Mouse (Mus musculus): ENCODE measurements around the gene Lrmda. TPM values are rescaled to one million over a fixed set of nuclear protein-coding genes. Genes with fewer than 3 reads are reported as not detected.

The Lrmda gene
- polyA plus RNA-seq, 1 experiment from 2014 or later: 1.8 TPM

DNA sequence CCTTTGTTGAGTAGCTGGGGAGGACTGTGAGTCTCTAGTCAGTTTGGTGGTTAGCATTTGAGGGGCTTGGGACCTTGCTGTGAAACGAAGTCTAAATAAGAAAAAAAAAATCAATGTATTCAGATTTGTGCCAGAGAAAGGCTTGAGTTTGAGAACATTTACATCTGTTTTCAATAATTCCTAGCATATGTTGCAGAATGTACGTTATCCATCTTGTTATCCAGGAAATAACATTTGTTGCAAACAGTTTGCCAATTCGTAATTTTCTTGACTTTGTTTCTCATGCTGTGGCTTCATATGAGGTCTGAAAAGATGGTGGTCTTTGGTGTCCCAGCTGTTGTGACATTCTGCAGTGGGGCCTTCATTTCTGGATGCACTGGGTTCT, 353.8 kb downstream of the Lrmda start:
- no peak overlapping the region for H3K4me3 ChIP-seq (ENCODE audit: low read depth, low read length)
- 73% methylated on average over 3 of the region's 3 CpGs for WGBS
- no peak overlapping the region for H3K4me2 ChIP-seq (replicated peaks; ENCODE audit: low read depth)
- H3K4me1 ChIP-seq (replicated peaks; ENCODE audit: control insufficient read depth, insufficient read depth, low read length): no peaks in the 10 kb centered on the region
- no peak for TF ChIP-seq CTCF (IDR thresholded peaks at IDR 0.05; ENCODE audit: low read depth)
- no peak overlapping the region for H3K9ac ChIP-seq (ENCODE audit: low read depth, low read length)
- H3K36me3 ChIP-seq (ENCODE audit: control insufficient read depth, insufficient read depth): no peaks in the 10 kb centered on the region
- H3K27me3 ChIP-seq (replicated peaks; ENCODE audit: control insufficient read depth, insufficient read depth, low read length): no peaks in the 10 kb centered on the region
- no peaks in the 10 kb centered on the region for H3K9me3 ChIP-seq (ENCODE audit: control insufficient read depth)
- no peak overlapping the region for H3K27ac ChIP-seq (ENCODE audit: low read depth, low read length)
- no peak for ATAC-seq

DNA sequence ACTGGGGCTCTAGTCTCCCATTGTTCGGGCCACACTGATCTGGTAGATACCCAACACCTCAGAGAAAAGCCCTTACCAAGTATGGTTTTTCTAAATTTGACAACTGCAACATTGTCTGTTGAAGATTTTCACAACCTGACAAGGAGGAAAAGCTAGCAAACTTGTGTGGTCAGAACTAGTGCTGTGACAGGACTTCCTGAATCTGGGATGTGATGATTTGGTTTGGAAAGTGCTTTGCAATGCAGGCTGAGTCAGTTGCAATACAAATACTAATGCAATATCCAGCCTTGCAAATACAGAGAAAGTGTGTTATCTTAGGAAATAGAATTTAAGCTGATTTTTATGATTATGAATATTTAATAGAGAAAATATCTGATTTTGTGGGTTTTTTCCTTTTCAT, 357.6 kb downstream of the Lrmda start:
- 85% methylated on average over 1 of the region's 1 CpGs for WGBS
- Histone ChIP-seq H3K4me3 (ENCODE audit: low read depth, low read length) (no peak overlapping the region), H3K27me3 (replicated peaks; ENCODE audit: control insufficient read depth, insufficient read depth, low read length) (no peaks in the 10 kb centered on the region), H3K9ac (ENCODE audit: low read depth, low read length) (no peak overlapping the region), H3K9me3 (ENCODE audit: control insufficient read depth) (no peaks in the 10 kb centered on the region), H3K4me1 (replicated peaks; ENCODE audit: control insufficient read depth, insufficient read depth, low read length) (no peaks in the 10 kb centered on the region), H3K27ac (ENCODE audit: low read depth, low read length) (no peak overlapping the region), H3K36me3 (ENCODE audit: control insufficient read depth, insufficient read depth) (no peaks in the 10 kb centered on the region), H3K4me2 (replicated peaks; ENCODE audit: low read depth) (no peak overlapping the region)
- no peak for ATAC-seq
- TF ChIP-seq CTCF (IDR thresholded peaks at IDR 0.05; ENCODE audit: low read depth): no peak

DNA sequence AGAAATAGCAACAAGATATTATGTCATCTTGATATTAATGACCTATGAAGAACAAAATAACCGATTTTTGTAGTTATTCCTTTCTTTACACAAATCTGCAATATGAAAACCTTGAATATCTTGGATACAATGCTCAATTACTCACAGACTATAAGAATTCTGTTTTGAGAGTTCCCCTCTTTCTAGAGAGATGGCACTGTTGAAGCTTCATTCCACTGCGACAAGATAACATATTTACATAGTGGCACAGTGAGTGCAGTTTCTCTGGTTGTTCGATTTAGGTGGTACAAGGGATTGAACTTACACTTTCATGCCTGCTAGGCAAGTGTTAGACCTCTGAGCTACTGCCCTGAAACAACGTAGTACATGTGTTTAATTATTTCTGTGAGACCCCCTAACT, 362.6 kb downstream of the Lrmda start:
- no peak for ATAC-seq
- H3K36me3 ChIP-seq (ENCODE audit: control insufficient read depth, insufficient read depth): no peaks in the 10 kb centered on the region

DNA sequence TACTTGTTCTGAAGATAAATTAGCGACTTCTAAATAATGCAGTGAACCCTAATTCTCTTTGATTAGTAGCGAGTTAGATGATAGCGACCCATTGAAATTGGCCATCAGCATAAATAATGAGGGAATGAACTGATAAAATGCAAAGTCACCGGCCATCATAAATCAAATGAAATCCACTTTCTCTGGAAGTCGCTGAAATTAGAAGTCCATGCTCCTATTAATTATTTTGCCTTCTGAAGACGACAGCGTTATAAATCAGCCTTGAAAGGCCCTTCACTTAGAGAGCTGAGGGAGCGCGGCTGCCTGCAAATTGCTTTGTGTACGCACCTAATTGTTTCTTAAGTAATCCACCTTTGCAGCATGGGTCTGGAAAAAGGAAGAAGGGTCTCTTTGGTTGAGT, 374.1 kb downstream of the Lrmda start:
- ATAC-seq: no peak

More for the DNA sequence above, 362.6 kb downstream of the Lrmda start:
- H3K4me1 ChIP-seq (replicated peaks; ENCODE audit: control insufficient read depth, insufficient read depth, low read length): no peaks in the 10 kb centered on the region
- H3K27me3 ChIP-seq (replicated peaks; ENCODE audit: control insufficient read depth, insufficient read depth, low read length): no peaks in the 10 kb centered on the region
- no peak overlapping the region for H3K4me2 ChIP-seq (replicated peaks; ENCODE audit: low read depth)
- H3K4me3 ChIP-seq (ENCODE audit: low read depth, low read length): no peak overlapping the region
- no peak overlapping the region for H3K27ac ChIP-seq (ENCODE audit: low read depth, low read length)
- TF ChIP-seq CTCF (IDR thresholded peaks at IDR 0.05; ENCODE audit: low read depth): no peak
- 51% methylated on average over 4 of the region's 4 CpGs for WGBS
- H3K9ac ChIP-seq (ENCODE audit: low read depth, low read length): no peak overlapping the region
- H3K9me3 ChIP-seq (ENCODE audit: control insufficient read depth): no peaks in the 10 kb centered on the region

DNA sequence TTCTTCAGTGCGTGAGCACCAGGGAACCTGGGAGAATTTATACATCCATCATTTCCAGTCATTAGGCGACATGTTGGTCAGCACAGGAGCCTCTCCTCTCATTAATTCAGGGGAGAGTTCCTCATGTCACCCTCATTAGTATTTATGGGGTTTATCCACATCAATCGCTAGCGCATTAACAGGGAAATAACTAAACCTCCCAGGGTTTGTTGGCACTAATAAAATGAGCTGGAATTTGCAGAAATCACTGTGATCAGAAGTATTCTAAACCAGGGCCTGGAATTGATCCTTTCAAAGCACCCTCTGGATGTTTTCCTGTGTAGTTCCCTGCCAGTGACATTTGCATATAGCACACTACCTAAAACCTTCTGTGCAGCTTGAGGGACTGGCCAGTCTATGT, 382.9 kb downstream of the Lrmda start:
- H3K9me3 ChIP-seq (ENCODE audit: control insufficient read depth): no peaks in the 10 kb centered on the region
- no peak for TF ChIP-seq CTCF (IDR thresholded peaks at IDR 0.05; ENCODE audit: low read depth)
- WGBS: 68% methylated on average over 4 of the region's 4 CpGs
- no peaks in the 10 kb centered on the region for H3K4me1 ChIP-seq (replicated peaks; ENCODE audit: control insufficient read depth, insufficient read depth, low read length)
- no peaks in the 10 kb centered on the region for H3K27me3 ChIP-seq (replicated peaks; ENCODE audit: control insufficient read depth, insufficient read depth, low read length)
- no peak overlapping the region for H3K9ac ChIP-seq (ENCODE audit: low read depth, low read length)
- ATAC-seq: no peak
- no peaks in the 10 kb centered on the region for H3K36me3 ChIP-seq (ENCODE audit: control insufficient read depth, insufficient read depth)
- H3K27ac ChIP-seq (ENCODE audit: low read depth, low read length): no peak overlapping the region
- H3K4me2 ChIP-seq (replicated peaks; ENCODE audit: low read depth): no peak overlapping the region
- H3K4me3 ChIP-seq (ENCODE audit: low read depth, low read length): no peak overlapping the region

More for the DNA sequence above, 374.1 kb downstream of the Lrmda start:
- Histone ChIP-seq H3K4me3 (ENCODE audit: low read depth, low read length) (no peak overlapping the region), H3K27me3 (replicated peaks; ENCODE audit: control insufficient read depth, insufficient read depth, low read length) (no peaks in the 10 kb centered on the region), H3K27ac (ENCODE audit: low read depth, low read length) (no peak overlapping the region), H3K36me3 (ENCODE audit: control insufficient read depth, insufficient read depth) (no peaks in the 10 kb centered on the region), H3K9ac (ENCODE audit: low read depth, low read length) (no peak overlapping the region), H3K4me1 (replicated peaks; ENCODE audit: control insufficient read depth, insufficient read depth, low read length) (no peaks in the 10 kb centered on the region), H3K9me3 (ENCODE audit: control insufficient read depth) (no peaks in the 10 kb centered on the region), H3K4me2 (replicated peaks; ENCODE audit: low read depth) (no peak overlapping the region)
- no peak for TF ChIP-seq CTCF (IDR thresholded peaks at IDR 0.05; ENCODE audit: low read depth)
- 69% methylated on average over 10 of the region's 10 CpGs for WGBS

DNA sequence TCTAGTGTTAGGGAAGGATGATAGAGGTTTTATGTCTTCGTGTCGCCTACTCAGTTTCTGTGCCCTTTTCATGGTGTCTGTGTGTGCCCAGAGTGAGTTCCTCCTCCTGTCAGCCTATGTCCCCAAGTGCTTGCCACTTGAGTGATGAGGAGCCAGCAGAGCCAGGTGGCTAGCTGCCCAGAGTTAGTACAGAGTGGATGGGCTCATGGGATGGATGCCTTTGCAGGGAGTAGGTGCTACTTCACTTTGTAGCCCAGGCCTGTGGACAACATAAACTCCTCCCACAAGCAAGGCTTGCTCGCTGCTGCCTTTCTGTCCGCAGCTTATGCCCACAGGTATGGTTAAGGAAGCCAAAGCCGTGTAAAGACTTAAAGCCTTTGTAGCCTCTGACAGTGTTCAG, 387.1 kb downstream of the Lrmda start:
- Histone ChIP-seq H3K9ac (ENCODE audit: low read depth, low read length) (no peak overlapping the region), H3K4me1 (replicated peaks; ENCODE audit: control insufficient read depth, insufficient read depth, low read length) (no peaks in the 10 kb centered on the region), H3K36me3 (ENCODE audit: control insufficient read depth, insufficient read depth) (no peaks in the 10 kb centered on the region), H3K4me2 (replicated peaks; ENCODE audit: low read depth) (no peak overlapping the region), H3K27ac (ENCODE audit: low read depth, low read length) (no peak overlapping the region), H3K4me3 (ENCODE audit: low read depth, low read length) (no peak overlapping the region), H3K9me3 (ENCODE audit: control insufficient read depth) (no peaks in the 10 kb centered on the region), H3K27me3 (replicated peaks; ENCODE audit: control insufficient read depth, insufficient read depth, low read length) (no peaks in the 10 kb centered on the region)
- ATAC-seq: no peak
- TF ChIP-seq CTCF (IDR thresholded peaks at IDR 0.05; ENCODE audit: low read depth): no peak
- 90% methylated on average over 5 of the region's 5 CpGs for WGBS

DNA sequence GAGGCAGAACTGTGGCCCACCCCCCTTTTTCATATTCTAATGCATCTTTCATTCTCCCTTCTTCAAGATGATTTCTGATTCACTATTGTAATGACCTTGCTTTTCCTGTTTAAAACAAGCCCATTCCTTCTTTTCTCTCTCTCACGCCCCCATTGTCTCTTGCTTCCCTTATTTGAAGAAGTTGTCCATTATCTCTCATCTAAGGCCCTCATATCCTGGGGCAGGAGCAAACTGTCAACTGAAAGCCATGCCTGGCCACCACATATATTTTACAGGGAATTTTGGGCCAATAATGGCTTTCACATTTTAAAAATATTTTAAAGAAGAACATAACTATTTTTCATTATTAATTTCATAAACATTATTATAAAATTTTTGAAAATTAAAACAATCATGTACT, 391.3 kb downstream of the Lrmda start:
- H3K36me3 ChIP-seq (ENCODE audit: control insufficient read depth, insufficient read depth): no peaks in the 10 kb centered on the region
- WGBS: 91% methylated on average over 1 of the region's 1 CpGs

More for the DNA sequence above, 391.3 kb downstream of the Lrmda start:
- Histone ChIP-seq H3K4me2 (replicated peaks; ENCODE audit: low read depth) (no peak overlapping the region), H3K4me3 (ENCODE audit: low read depth, low read length) (no peak overlapping the region), H3K27me3 (replicated peaks; ENCODE audit: control insufficient read depth, insufficient read depth, low read length) (no peaks in the 10 kb centered on the region), H3K4me1 (replicated peaks; ENCODE audit: control insufficient read depth, insufficient read depth, low read length) (no peaks in the 10 kb centered on the region), H3K27ac (ENCODE audit: low read depth, low read length) (no peak overlapping the region), H3K9me3 (ENCODE audit: control insufficient read depth) (no peaks in the 10 kb centered on the region), H3K9ac (ENCODE audit: low read depth, low read length) (no peak overlapping the region)
- TF ChIP-seq CTCF (IDR thresholded peaks at IDR 0.05; ENCODE audit: low read depth): no peak
- ATAC-seq: no peak

Measured in intestine, postnatal 0 days (tissue).